Mouse (Mus musculus): Measurements from ENCODE around the gene Mrps15.
A peak's percentile ranks its signal among the peaks of the same experiment; 100 is the strongest.

Mrps15 gene

DNA sequence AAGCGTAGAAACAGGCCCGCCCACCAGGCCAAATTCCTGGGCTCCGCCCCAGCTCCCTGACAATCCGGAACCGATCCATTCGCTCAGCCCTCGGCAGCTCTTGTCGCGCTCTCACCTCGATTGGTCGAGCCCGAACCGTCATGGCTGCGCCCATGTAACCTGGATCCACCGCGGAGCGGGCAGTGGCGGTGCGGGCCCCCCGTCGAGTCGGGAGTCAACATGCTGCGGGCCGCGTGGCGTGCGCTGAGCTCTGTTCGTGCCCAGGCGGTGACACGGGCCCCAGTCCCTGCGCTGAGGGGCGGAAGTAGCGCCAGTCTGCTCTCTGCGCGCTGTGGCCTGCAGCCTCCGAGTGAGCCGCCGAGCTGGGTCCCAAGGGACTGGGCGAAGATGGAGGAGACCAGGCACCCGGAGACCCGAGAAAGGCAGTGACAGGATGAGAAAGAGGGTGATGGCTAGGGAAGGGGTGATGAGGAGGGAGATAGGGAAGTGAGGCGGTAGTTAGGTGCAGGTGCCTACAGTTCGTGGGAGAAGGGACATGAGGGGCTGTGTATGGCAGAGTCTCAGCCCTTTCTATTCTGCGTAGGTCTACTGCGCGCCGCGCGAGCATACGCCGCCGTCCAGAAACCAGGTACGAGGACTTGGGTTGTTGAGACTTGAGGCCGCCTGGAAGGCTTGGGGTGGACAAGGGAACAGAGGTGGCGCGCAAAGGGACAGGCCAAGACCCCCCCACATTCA lies at the start of gene Mrps15:
TSS of gene Mrps15 (plus strand) at position 75 of the 735 bp plus-strand sequence.
- DNase-seq (ENCODE audit: low spot score in 2 of 2), result peak; percentile 61 to 76

DNA sequence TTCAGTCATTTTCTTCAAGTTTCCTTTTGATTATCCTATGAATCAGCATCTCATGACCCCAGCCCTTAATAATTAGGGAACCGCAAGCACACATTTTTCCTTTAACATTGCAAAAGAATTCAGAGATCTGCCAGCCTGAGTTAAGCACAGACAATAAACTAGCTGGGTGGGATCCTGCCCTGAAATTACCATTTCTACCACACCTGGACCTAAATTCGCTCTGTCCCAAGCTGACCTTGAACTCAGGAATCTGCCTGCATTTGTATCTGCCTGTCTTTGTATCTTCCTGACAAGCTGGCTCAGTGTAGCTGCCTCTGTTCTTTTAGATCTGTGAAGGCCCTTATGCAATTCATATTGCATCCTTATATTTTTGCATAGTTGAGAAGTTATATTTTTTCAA lies 48.9 kb upstream of the Mrps15 start:
- no peak for DNase-seq (ENCODE audit: low spot score in 2 of 2)

DNA sequence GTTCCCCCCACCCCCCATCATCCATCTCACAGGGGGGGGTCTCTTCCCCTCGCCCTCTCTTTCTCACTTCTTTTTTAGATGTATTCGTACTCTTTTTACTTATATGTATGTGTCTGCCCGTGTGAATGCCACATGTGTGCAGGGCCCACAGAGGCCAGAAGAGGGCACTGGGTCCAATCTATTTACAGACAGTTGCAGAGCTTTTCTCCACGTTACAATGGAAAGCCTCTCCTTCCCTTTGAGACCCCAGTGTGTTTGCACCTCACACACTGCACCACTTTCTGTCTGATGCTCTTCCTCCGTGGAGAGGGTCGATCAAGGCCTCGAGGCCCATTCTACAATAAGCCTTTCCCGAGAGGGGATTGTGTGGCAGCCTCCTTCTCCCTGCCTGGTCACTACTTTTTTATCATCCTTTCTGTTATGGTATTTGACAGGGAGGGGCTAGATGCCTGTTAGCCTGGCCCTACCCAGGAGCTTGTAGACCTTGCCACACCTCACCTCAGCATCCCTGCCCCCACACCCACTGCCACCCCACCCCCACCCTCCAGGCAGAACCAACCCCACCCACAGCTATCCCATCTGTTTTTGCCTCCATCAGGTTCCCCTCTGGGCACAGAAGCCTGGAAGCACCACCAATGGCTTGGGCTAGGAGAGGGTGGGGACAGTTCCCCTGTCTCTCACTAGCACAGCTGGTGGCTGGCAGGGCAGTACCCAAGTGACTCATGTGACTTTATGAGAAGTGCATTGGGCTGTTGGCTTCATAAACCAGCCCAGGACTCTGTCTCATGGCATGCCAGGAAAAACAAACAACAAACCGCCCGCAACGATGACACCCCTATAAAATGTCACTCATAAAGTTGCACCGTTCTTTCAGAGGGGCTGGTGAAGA lies 45.2 kb upstream of the Mrps15 start:
- DNase-seq (ENCODE audit: low spot score in 2 of 2), result no peak

DNA sequence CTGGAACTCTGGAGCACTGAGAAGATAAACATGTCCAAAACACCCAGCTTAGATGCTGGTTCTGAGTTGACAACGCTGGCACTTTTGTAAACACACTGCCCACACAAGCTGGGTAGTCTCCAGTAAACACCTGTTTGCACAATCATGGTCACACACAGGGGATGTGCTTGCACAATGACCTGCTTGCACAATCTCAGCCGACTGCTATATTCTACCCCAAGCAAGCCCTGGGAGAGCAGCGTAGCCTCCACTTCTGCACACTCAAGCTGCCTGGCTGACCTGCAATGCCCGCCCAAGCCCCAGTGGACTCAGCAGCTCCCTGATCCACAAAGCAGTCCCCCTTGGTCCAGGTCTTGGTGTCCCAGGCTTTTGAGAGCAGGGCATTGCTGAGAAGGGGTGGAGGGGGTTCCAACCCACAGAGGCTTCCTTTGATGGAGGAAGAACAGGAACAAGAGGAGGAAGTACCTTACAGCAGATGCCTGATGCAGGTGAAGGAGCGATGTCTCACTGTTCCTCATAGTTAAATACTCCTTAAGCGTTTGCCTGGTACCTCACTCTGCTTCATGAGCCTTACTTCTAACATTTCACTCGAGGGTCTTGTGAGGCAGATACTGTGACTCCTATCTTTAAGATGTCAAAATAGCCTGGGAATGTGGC lies 28.9 kb upstream of the Mrps15 start:
- no peak for DNase-seq (ENCODE audit: low spot score in 2 of 2)

DNA sequence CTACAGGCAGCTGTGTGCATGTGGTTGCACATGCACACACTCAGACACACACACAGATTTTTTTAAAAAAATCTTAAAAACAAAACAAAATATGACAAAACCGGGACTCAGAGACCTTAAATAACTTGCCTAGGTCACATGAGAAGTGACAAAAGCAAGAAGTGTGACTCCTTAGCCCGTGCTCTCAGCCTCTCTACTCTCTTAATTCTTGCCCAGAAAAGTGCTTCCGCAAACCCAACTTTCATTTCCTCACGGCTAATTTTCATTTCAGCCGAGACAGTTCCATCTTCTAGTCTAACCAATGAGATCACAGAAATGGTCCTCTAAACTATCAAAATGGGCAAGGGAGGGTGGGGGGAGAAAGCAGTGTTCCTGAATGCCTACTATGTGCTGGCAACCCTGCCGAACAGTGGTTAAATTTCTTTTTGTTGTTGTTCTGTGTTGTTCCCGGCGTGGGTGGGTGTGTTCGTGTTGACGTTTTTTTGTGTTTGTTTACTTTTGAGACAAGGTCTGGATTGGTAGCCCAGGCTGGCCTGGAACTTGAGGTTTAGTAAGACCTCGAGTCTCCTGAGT lies 27.7 kb upstream of the Mrps15 start:
- DNase-seq (ENCODE audit: low spot score in 2 of 2), result peak in 1 of 2 experiments; percentile 52

DNA sequence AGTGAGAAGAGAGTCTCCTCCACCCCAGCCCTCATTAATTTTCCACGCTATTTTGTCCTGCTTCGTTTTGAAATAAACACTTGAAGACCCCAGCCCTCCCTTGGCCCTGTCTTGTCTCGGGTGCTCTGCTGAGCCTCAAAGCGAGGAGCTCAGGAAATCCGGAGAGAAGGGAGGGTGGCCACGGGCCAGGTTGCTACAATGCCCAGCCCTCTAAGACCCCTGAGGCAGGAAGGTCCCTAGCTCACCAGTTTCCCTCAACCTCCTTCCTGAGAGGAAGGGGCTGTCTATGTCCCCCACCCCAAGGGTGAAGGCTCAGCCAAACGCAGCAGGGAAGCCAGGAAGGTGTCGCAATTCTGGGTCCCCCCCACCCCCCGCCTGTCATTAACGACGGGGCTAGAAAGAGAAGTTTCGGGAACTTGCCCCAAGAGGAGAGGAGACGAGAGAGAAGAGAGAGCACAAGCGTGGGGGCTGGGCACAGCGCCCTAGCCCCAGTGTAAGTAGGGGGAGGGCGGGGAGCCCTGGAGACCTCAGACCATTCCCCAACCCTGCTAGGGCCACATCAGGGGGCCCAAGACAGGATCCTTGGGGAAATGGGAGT lies 22.3 kb upstream of the Mrps15 start, which contains the start of gene Csf3r:
TSS of gene Csf3r (plus strand) at position 248 of the 598 bp plus-strand sequence.
- DNase-seq (ENCODE audit: low spot score in 2 of 2), result no peak

DNA sequence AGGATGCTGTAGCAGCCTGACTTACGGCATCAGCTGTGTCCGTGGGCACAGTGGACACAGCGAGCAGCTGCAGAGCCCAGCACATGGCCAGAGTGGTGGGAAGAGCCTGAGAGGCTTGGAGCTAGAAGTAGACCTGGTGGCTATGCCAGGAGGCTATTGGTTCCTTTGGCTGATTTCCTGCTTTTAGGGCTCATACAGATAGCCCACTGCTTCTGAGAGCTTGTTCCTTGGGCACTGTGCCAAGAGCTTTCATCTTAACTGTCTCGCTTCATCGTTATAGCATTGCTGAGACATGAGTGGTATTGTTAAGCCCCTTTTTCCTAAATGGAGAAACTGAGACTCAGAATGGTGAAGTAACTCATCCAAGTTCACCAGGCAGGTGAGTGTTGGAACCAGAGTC lies 20.9 kb upstream of the Mrps15 start:
- DNase-seq (ENCODE audit: low spot score in 2 of 2), result no peak

DNA sequence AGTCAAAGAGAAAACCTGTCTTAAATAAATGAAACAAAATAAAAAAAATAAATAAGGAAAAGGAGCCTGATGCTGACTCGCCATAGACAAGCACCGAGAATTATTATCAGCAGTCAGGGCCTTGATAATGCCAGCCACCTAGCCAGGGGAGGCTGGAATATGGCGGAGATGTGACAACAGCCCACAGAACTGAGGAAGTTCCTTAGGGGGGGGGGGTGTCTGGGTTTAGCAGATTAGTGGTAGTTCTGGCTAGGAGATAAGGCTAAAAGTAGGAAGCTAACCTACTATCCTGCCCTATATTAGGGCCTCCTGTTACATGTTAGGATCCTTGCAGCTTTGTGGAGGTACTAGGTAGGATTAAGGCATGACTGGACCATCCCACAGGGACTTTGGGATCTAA lies 18.7 kb upstream of the Mrps15 start:
- DNase-seq (ENCODE audit: low spot score in 2 of 2), result no peak

DNA sequence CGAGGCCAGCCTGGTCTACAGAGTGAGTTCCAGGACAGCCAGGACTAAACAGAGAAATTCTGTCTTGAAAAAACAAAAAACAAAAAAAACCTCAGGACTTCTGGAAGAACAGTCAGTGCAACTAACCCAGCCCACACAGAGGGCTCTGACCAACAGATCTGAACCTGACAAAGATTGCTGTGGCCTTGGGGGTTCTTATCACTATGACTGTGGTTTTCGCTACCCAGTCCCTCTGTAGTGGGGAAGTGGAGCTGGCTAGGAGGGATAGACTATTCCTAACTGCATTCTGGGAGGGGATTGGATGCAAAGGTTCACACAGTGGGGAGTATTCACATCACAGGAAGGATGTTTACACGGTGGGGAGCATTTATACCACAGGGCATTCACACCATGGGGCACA lies 17.7 kb upstream of the Mrps15 start:
- no peak for DNase-seq (ENCODE audit: low spot score in 2 of 2)

DNA sequence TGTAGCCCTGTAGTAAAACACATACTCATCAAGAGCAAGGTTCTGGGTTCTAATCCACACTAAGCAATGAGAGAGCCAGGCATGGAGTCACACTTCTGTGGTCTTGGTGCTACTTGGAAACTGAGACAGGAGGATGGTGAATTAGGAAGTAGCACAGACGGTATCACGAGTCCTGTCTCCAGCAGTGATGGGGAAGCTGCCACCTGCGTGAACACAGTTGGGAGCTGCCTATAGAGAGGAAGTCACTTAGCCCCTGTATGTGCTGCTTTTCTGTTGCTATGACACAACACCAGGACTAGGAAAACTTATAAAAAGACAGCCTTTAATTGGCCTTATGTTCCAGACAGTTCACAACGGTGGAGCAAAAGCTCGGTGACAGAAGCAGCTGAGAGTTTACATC lies 16.0 kb upstream of the Mrps15 start:
- no peak for DNase-seq (ENCODE audit: low spot score in 2 of 2)

DNA sequence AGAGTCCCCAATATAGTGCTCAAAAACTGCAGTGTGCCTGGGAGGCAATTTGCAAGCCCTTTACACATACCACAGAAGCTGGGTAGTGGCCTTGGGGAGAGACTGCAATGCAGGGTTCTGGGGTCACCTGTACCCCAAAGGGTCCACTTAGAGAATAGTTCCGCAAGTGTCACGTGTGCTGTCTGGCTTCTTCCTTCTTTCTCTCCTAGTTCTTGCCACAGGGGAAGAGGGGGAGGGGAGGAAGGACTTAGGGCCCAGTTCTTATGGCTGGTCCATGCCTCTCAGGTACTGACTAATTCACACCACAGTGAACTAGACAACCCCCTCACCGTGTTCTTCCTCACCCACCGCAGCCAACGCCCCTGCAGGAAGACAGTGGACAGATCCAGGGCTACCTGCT lies 11.3 kb upstream of the Mrps15 start:
- no peak for DNase-seq (ENCODE audit: low spot score in 2 of 2)

DNA sequence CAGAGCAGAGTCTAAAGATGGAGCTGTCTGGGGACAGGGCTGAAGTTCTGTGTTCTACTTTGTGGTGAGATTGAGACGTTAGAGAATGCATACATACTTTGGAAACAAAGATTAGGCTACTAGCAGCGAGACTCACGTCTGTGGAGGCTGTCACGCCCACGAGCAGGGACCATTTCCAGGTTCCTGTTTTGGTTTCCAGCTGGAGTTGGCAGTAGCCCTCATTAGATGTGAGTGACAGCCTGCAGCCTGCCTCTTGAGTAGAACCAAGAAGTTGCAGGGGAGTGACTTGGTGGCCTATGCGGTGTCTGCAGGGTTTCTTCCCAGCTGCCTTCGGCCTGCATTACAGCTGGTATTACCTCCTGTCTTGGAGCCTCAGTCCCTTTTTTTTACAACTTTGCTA lies 4.9 kb downstream of the Mrps15 start:
- DNase-seq (ENCODE audit: low spot score in 2 of 2), result no peak

DNA sequence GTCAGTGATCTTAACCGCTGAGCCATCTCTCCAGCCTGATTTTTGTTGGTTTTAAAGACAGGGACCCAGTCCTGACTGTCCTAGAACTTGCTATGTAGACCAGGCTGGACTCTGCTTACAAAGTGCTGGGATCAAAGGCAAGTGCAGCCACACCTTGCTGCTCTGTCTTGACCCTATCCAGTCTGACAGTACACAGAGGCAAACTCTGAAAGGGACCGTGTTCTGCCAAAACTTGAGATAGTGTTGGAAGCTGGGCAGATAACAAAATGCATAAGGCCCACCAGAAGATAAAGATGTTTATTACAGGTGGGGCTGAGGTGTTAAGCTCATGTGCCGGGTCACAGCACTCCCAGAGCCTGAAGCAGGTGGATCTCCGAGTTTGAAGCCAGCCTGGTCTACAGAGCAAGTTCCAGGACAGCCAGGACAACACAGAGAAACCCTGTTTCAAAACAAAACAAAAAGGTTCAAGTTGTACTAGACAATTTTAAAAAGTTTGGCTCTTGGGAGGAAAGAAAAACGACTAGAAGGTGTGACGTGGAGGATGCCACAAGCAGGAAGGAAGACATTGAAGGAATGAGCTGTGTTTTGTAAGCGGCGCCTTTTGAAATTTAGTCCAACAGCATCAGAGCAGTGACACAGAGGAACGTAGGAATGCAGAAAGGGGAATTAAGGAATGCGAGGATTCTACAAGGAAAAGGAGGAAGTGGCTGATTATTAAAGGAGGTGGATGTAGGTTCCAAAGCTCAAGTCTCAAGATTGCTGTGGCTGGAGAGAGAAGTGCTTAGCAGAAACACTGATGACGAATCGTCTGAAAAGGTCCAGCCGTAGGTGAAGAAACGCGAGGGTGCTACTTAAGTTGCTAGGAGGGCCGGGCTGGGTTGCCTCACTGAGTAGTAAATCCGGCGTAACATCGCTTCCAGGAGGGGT lies 10.7 kb downstream of the Mrps15 start:
- DNase-seq (ENCODE audit: low spot score in 2 of 2), result no peak

DNA sequence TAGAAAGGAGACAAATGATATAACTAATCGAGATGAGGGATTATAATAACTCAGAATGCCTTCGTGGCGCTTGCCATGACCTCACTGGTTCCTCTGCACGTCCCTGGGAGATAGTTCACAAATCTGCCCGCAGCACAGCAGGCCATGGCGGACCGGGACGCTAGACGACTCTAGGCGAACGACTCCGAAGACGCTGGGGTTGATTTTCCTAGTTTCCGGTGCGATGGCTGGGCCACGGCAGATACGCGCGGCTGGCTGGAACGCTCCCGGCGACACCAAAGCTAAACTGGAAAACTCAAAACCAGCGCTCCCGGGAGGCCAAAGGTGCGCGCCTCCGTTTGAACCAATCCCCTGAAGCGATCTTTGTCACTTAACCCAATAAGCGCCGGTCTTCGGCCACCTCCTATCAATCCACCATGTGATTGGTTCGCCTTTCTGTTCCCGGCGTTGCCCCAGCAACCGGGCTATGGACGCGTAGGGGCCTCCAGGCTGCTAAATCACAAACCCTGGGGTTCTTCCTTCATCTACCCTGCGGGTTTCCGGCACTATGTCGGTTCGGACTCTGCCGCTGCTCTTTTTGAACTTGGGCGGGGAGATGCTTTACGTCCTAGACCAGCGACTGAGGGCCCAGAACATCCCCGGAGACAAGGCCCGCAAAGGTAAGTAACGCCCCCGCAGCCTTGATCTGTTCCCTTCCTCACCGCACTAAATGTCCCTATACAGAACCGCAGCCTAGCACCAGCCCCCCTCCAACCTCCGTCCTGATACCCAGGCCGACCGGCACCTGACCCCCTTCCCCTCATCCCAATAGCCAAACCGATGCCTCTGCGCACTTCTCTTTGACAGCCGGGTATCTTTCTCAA lies 11.6 kb downstream of the Mrps15 start, which contains the start of gene Oscp1:
TSS of gene Oscp1 (plus strand) at position 432 of the 863 bp plus-strand sequence.
- DNase-seq (ENCODE audit: low spot score in 2 of 2), result peak; percentile 86 to 87

DNA sequence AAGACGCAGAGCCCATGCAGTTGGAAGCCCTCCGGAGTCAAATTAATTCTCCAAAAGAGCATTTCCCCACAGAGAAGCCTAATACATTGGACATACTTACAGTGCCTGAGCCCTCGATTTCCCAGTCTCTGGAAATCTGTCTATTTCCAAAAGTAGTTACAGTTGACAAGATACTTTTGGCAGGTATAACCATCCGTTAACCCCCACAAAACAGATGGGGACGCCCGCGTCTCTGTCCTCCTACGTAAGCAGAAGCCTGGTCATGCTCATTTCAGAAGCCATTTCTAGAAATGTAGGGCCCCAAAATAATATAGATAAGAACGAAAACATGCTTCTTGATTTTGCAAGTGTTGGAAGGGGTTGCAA lies 12.3 kb downstream of the Mrps15 start:
- no peak for DNase-seq (ENCODE audit: low spot score in 2 of 2)

DNA sequence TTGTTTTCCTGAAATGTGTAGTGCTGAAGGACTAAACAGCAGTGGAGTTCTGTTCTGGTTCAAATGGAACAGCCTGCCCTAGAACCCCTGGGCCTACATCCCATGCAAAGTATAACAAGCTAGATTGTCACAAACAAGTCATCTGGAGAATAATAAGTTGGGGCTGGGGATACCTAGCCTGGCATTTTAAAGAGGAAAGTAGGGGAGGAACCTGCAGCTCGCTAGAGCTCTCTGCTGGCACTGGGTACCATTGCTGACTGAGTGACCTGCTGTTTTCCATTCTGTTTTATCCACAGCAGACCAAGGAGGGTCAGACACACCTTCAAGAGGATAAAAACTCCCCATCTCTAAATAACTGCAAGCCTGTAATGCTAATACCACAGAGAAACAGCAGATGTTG lies 16.1 kb downstream of the Mrps15 start:
- no peak for DNase-seq (ENCODE audit: low spot score in 2 of 2)

DNA sequence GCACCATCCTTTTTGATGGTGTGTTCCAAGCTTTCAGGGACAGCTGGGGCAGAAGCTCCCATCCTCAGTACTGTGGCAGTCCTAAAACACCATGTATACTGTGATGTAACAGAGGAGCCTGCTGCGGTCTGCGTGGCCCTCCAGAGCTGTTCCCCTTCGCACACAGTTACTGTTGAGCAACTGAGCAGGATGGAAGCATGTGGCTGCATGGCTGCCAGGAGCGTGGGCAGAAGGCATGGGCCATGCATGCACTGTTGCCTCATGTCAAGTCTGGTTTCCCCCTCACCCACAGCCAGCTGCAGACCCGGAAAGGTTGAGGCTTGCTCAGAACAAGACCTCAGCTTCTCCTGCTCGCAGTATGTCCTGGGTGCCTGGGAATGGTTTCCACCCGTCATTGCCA lies 18.5 kb downstream of the Mrps15 start:
- DNase-seq (ENCODE audit: low spot score in 2 of 2), result no peak

DNA sequence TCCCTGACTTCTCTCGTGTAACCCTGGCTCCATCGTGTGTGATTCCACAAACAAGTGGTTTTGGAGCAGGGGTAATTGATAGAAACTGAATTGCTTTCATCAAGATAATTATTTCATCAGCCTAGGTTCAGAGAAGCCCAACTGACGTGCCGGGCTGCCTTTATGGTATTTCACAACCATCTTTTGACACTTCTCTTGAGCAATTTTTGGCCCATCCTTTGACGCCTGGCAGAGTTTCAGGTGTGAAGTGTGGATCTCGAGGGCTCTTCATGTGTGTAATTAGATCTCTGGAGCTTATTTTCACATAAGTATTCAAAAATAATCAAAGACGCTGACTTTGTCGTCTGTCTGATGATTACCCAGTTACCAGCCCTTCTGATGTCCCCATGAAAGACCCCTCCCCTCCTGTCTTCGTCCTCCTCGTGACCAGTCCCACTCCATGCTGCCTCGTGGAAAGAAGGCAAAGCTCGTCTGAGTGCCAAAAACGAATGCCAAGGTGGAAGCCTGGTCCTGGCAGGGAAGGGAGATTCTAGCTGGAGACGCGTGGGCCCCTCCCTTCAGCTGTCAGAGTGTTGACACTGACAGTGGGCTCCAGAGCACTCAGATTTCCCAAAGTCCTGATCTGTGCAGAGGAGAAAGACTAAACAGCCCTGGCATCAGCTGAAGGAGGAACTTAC lies 20.8 kb downstream of the Mrps15 start:
- DNase-seq (ENCODE audit: low spot score in 2 of 2), result no peak

DNA sequence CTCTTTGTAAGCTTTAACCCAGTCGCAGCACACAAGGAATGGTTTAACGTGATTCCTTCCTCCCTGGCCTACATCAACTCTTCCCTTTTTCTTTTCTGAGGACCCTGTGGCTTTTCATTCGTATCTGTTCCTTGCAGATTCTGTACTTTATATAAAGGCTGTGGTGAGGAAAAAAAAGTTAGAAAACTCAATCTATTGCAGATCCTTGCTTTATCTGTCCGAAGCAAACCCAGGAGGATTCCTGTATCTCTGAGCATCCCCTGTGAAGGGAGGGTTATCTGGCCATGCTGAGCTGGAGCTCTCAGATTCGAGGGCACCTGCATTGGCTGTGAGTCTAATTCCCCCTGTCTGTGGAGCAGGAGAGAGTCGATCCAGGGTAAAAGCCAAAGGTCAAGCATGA lies 22.1 kb downstream of the Mrps15 start:
- DNase-seq (ENCODE audit: low spot score in 2 of 2), result no peak
